Mouse (Mus musculus) heart, postnatal 0 days (tissue): ENCODE data around the gene Rgs11. TPM values are rescaled to one million over a fixed set of nuclear protein-coding genes. Genes with fewer than 3 reads are reported as not detected.
"Not testable (repeated sequence)": the region's sequence is repeated elsewhere in the genome, so short reads cannot be mapped to it uniquely, and the experiment has no call there.

Source experiments
- ATAC-seq: fragments of 200-750 bp; cut with Nextera tagmentation; 2 replicates; pipeline ENCODE4 v1.8.0; 2017; ENCODE audit warnings: low read depth, moderate number of reproducible peaks, moderate library complexity; ENCODE audit not compliant: insufficient read depth
- DNase-seq: peaks from one replicate; pipeline ENCODE4 v3.0.0-alpha.2; 2016; ENCODE audit warnings: low spot score
- H3K27ac ChIP-seq: fragments of 300-500 bp; sonication (generic); 2 replicates; pipeline ENCODE4 v1.5.1; 2014; ENCODE audit warnings: low read depth, mild to moderate bottlenecking
- H3K27me3 ChIP-seq: fragments of 300-500 bp; sonication (generic); 2 replicates; pipeline ENCODE4 v1.6.1; 2014; ENCODE audit warnings: low read length, mixed read lengths; ENCODE audit not compliant: control insufficient read depth, insufficient read depth
- H3K36me3 ChIP-seq: fragments of 300-500 bp; sonication (generic); replicated peaks from 2 replicates; pipeline ENCODE4 v1.6.1; 2014; ENCODE audit warnings: low read length, mixed read lengths; ENCODE audit not compliant: control insufficient read depth, insufficient read depth
- H3K4me1 ChIP-seq: fragments of 300-500 bp; sonication (generic); 2 replicates; pipeline ENCODE4 v1.6.1; 2014; ENCODE audit warnings: antibody characterized with exemption; ENCODE audit not compliant: control insufficient read depth, insufficient read depth
- H3K4me2 ChIP-seq: fragments of 300-500 bp; sonication (generic); 2 replicates; pipeline ENCODE4 v1.6.1; 2014; ENCODE audit warnings: low read depth, mild to moderate bottlenecking, low read length, moderate library complexity
- H3K4me3 ChIP-seq: fragments of 300-500 bp; sonication (generic); 2 replicates; pipeline ENCODE4 v1.5.1; 2014; ENCODE audit warnings: low read depth, low read length
- H3K9ac ChIP-seq: fragments of 300-500 bp; sonication (generic); replicated peaks from 2 replicates; pipeline ENCODE4 v1.6.1; 2014; ENCODE audit warnings: low read depth, low read length, mixed read lengths
- H3K9me3 ChIP-seq: fragments of 300-500 bp; sonication (generic); replicated peaks from 2 replicates; pipeline ENCODE4 v1.6.1; 2016; ENCODE audit warnings: low read length; ENCODE audit not compliant: control insufficient read depth
- CTCF ChIP-seq: IDR thresholded peaks from 2 replicates; pipeline ENCODE4 v1.5.1; 2016; ENCODE audit warnings: antibody characterized with exemption, control low read depth, low read depth
- EP300 ChIP-seq: IDR thresholded peaks from 2 replicates; pipeline ENCODE4 v1.6.1; 2016; ENCODE audit warnings: antibody characterized with exemption, low read depth
- WGBS: fragments of 180-500 bp; shearing (Covaris S2); extraction: QIAGEN DNeasy Blood & Tissue Kit; methylation state at CpG from one replicate; pipeline ENCODE4 v1.1.7; 2014; 5-methylcytosine and 5-hydroxymethylcytosine counted together
- polyA plus RNA-seq: library from polyadenylated mRNA; unstranded; fragments of >200 nt; fragmentation: Nextera tagmentation; extraction: Ambion mirVana; gene quantifications from 2 replicates; pipeline ENCODE4 v1.2.1, GENCODE M21; 2015
- total RNA-seq: library from RNA; depleted of rRNA; stranded (reverse); fragments of >200 nt; gene quantifications from 2 replicates; pipeline ENCODE4 v1.2.3, GENCODE M21; 2014; ENCODE audit warnings: low replicate concordance

The Rgs11 gene
- total and polyA plus RNA-seq, 2 experiments from 2014 or later, result 1.5 to 6.4 TPM

- no peak for DNase-seq
- H3K27ac ChIP-seq, result no peak overlapping the region
- no peaks in the 10 kb centered on the region for H3K27me3 ChIP-seq
- H3K4me2 ChIP-seq, result no peak overlapping the region
- ATAC-seq, result no peak
- H3K4me1 ChIP-seq, result no peaks in the 10 kb centered on the region
- no peak overlapping the region for H3K4me3 ChIP-seq
- TF ChIP-seq EP300 (no peak), CTCF (no peak)
- H3K9me3 ChIP-seq, result no peaks in the 10 kb centered on the region
- 94% methylated on average over 5 of the region's 5 CpGs for WGBS
- H3K9ac ChIP-seq, result no peak overlapping the region
- H3K36me3 ChIP-seq, result peaks cover 89% of the 10 kb centered on the region
Observed at GRCm38 (mm10) chr17:26187592-26187991, 15.2 kb upstream of the Rgs11 start.

- Histone ChIP-seq H3K27ac (no peak overlapping the region), H3K9me3 (no peaks in the 10 kb centered on the region), H3K9ac (no peak overlapping the region), H3K27me3 (no peaks in the 10 kb centered on the region), H3K4me2 (no peak overlapping the region), H3K4me3 (no peak overlapping the region), H3K4me1 (no peaks in the 10 kb centered on the region), H3K36me3 (peaks cover 89% of the 10 kb centered on the region)
- DNase-seq, result no peak
- ATAC-seq, result no peak
- 88% methylated on average over 11 of the region's 11 CpGs for WGBS
- TF ChIP-seq CTCF (no peak), EP300 (no peak)
Observed at GRCm38 (mm10) chr17:26188091-26188805, 14.5 kb upstream of the Rgs11 start.

GRCm38 (mm10) chr17:26191486-26191885 lies 11.3 kb upstream of the Rgs11 start:
- H3K36me3 ChIP-seq, result peaks cover 86% of the 10 kb centered on the region
- WGBS, result 91% methylated on average over 7 of the region's 7 CpGs

GRCm38 (mm10) chr17:26192481-26193190 lies 10.1 kb upstream of the Rgs11 start:
- Histone ChIP-seq H3K4me3 (no peak overlapping the region), H3K4me2 (no peak overlapping the region), H3K36me3 (peaks cover 78% of the 10 kb centered on the region), H3K9me3 (no peaks in the 10 kb centered on the region), H3K4me1 (no peaks in the 10 kb centered on the region), H3K27ac (no peak overlapping the region), H3K27me3 (no peaks in the 10 kb centered on the region), H3K9ac (no peak overlapping the region)
- TF ChIP-seq CTCF (no peak), EP300 (no peak)
- WGBS, result 95% methylated on average over 15 of the region's 15 CpGs
- DNase-seq (no peak), ATAC-seq (no peak)

More at GRCm38 (mm10) chr17:26191486-26191885, 11.3 kb upstream of the Rgs11 start:
- H3K4me2 ChIP-seq, H3K4me1 ChIP-seq, H3K9me3 ChIP-seq, H3K4me3 ChIP-seq, H3K9ac ChIP-seq, H3K27me3 ChIP-seq, H3K27ac ChIP-seq, DNase-seq, ATAC-seq: not testable (repeated sequence)

GRCm38 (mm10) chr17:26198892-26199291 lies 3.9 kb upstream of the Rgs11 start, which contains the start of gene Pdia2:
Gene Pdia2, minus strand, starts transcription at chr17:26199087.
- WGBS, result 44% methylated on average over 4 of the region's 4 CpGs
- no peak within 1 kb of the TSS for H3K4me2 ChIP-seq
- TF ChIP-seq CTCF (no peak), EP300 (no peak)

More at GRCm38 (mm10) chr17:26198892-26199291, 3.9 kb upstream of the Rgs11 start, which contains the start of gene Pdia2:
- Histone ChIP-seq H3K27ac (no peak within 1 kb of the TSS), H3K9ac (no peak within 1 kb of the TSS), H3K4me3 (no peak within 1 kb of the TSS), H3K27me3 (peaks cover 41% of the 10 kb centered on the region), H3K4me1 (peaks cover 14% of the 10 kb centered on the region), H3K36me3 (peaks cover 19% of the 10 kb centered on the region), H3K9me3 (no peaks in the 10 kb centered on the region)
- DNase-seq (no peak), ATAC-seq (no peak)
